ENCODE assay signal across 15 mouse cellular contexts in genomic region chr11:32018201-32018600, GRCm38 (mm10). TPM values are rescaled to one million over a fixed set of nuclear protein-coding genes. Genes with fewer than 3 reads are reported as not detected.
A peak's percentile ranks its signal among the peaks of the same experiment; 100 is the strongest.
DNase-seq lines count a peak whose midpoint lies in the region; ATAC-seq and TF ChIP-seq lines count a peak whose summit lies in the region.
"Had no signal": no experiment of that assay in that cellular context is flagged by ENCODE, and none has a peak within 500 bp of the region (broad histone marks: within the 10 kb centered on the region; RNA-seq: fewer than 3 reads in every experiment).

No protein-coding gene starts in this region.

- no peak overlapping the region for H3K9ac ChIP-seq in limb, embryonic 12.5 days (replicated peaks)
- 0 out of 2 replicates have a peak overlapping the region, but pooled peaks have one; percentile 20 for H3K9ac ChIP-seq in forebrain, embryonic 15.5 days (replicated peaks)
- no peak overlapping the region for H3K9ac ChIP-seq in midbrain, embryonic 15.5 days
- H3K9ac ChIP-seq: liver, embryonic 12.5 days had no signal

- H3K4me3 ChIP-seq in limb, embryonic 12.5 days (replicated peaks), result no peak overlapping the region
- no peak overlapping the region for H3K4me3 ChIP-seq in limb, embryonic 10.5 days
- H3K4me3 ChIP-seq in forebrain, embryonic 15.5 days, result no peak overlapping the region
- no peak overlapping the region for H3K4me3 ChIP-seq in midbrain, embryonic 15.5 days
- no peak overlapping the region for H3K4me3 ChIP-seq in cerebellum, adult 2 months (replicated peaks; ENCODE audit: insufficient read depth, low read depth, low read length)
- H3K4me3 ChIP-seq: liver, embryonic 12.5 days had no signal

- no peak for DNase-seq in limb, embryonic 10.5 days (ENCODE audit: low spot score)
- peak; percentile 59 for DNase-seq in c-Kit-positive CD71-positive TER-119-negative erythroid progenitor cells, embryonic 14.5 days (ENCODE audit: low read depth)
- DNase-seq in right cerebral cortex, postnatal 14 days, result no peak
- no peak for DNase-seq in cerebellum, adult 2 months
- DNase-seq in ovary, postnatal 14 days (ENCODE audit: low spot score), result no peak
- DNase-seq: adrenal gland, postnatal 14 days; heart, postnatal 10 days; kidney, adult 18-20 months; lung, postnatal 10 days had no signal

- H3K4me1 ChIP-seq in limb, embryonic 12.5 days (replicated peaks), result peaks cover 26% of the 10 kb centered on the region
- H3K4me1 ChIP-seq in limb, embryonic 10.5 days, result peaks cover 25% of the 10 kb centered on the region
- peaks cover 88% of the 10 kb centered on the region for H3K4me1 ChIP-seq in forebrain, embryonic 15.5 days
- H3K4me1 ChIP-seq in midbrain, embryonic 15.5 days, result peaks cover 87% of the 10 kb centered on the region
- 0 out of 2 replicates have a peak, but pooled peaks cover 5% of the 10 kb centered on the region for H3K4me1 ChIP-seq in cerebellum, adult 2 months (ENCODE audit: control insufficient read depth, insufficient read depth, low read length)
- H3K4me1 ChIP-seq: liver, embryonic 12.5 days had no signal

- peaks cover 3% of the 10 kb centered on the region; the same call in 1 of the 2 replicates for H3K27me3 ChIP-seq in limb, embryonic 12.5 days
- H3K27me3 ChIP-seq in limb, embryonic 10.5 days (ENCODE audit: low read depth, poor library complexity, severe bottlenecking), result 0 out of 2 replicates have a peak, but pooled peaks cover 7% of the 10 kb centered on the region
- H3K27me3 ChIP-seq in forebrain, embryonic 15.5 days, result no peaks in the 10 kb centered on the region
- no peaks in the 10 kb centered on the region for H3K27me3 ChIP-seq in midbrain, embryonic 15.5 days (replicated peaks)
- H3K27me3 ChIP-seq in cerebellum, adult 2 months (ENCODE audit: control insufficient read depth, insufficient read depth, low read length), result no peaks in the 10 kb centered on the region
- H3K27me3 ChIP-seq: CH12.LX; liver, embryonic 12.5 days had no signal

- peak; percentile 26; the same call in 1 of the 2 replicates for ATAC-seq in limb, embryonic 12.5 days (ENCODE audit: insufficient number of reproducible peaks, insufficient read depth, low FRiP score, low TSS enrichment, low read depth)
- 0 out of 2 replicates have a peak, but pooled peaks have one; percentile 18 for ATAC-seq in forebrain, embryonic 15.5 days (replicated peaks)
- 0 out of 2 replicates have a peak, but pooled peaks have one; percentile 21 for ATAC-seq in midbrain, embryonic 15.5 days (replicated peaks)
- ATAC-seq: liver, embryonic 12.5 days had no signal

- H3K27ac ChIP-seq in limb, embryonic 12.5 days, result no peak overlapping the region
- H3K27ac ChIP-seq in limb, embryonic 10.5 days, result no peak overlapping the region
- H3K27ac ChIP-seq in forebrain, embryonic 15.5 days (replicated peaks), result peak overlapping the region; percentile 95
- peak overlapping the region; percentile 67 for H3K27ac ChIP-seq in midbrain, embryonic 15.5 days
- no peak overlapping the region for H3K27ac ChIP-seq in cerebellum, adult 2 months (ENCODE audit: insufficient read depth, low read length)
- H3K27ac ChIP-seq: liver, embryonic 12.5 days had no signal

- TF ChIP-seq CTCF in cerebellum, adult 2 months (IDR thresholded peaks at IDR 0.05; ENCODE audit: borderline replicate concordance, insufficient read depth, low read depth, low read length), result no peak

- H3K4me2 ChIP-seq in limb, embryonic 12.5 days, result peak overlapping the region; percentile 1; the same call in 1 of the 2 replicates
- no peak overlapping the region for H3K4me2 ChIP-seq in forebrain, embryonic 15.5 days (replicated peaks)
- H3K4me2 ChIP-seq in midbrain, embryonic 15.5 days, result no peak overlapping the region
- H3K4me2 ChIP-seq: liver, embryonic 12.5 days had no signal

- WGBS in limb, embryonic 12.5 days, result 50% methylated on average over 4 of the region's 4 CpGs
- WGBS in limb, embryonic 10.5 days, result 63% methylated on average over 4 of the region's 4 CpGs
- 28% methylated on average over 4 of the region's 4 CpGs for WGBS in forebrain, embryonic 15.5 days
- 48% methylated on average over 4 of the region's 4 CpGs for WGBS in midbrain, embryonic 15.5 days
- 77% methylated on average over 4 of the region's 4 CpGs for WGBS in cerebellum, adult 2 months

- H3K36me3 ChIP-seq in limb, embryonic 12.5 days, result no peaks in the 10 kb centered on the region
- no peaks in the 10 kb centered on the region for H3K36me3 ChIP-seq in limb, embryonic 10.5 days
- peaks cover 45% of the 10 kb centered on the region for H3K36me3 ChIP-seq in forebrain, embryonic 15.5 days
- H3K36me3 ChIP-seq in midbrain, embryonic 15.5 days (replicated peaks), result no peaks in the 10 kb centered on the region
- H3K36me3 ChIP-seq: liver, embryonic 12.5 days had no signal

- H3K9me3 ChIP-seq in limb, embryonic 12.5 days, result no peaks in the 10 kb centered on the region
- H3K9me3 ChIP-seq in limb, embryonic 10.5 days (replicated peaks), result no peaks in the 10 kb centered on the region
- no peaks in the 10 kb centered on the region for H3K9me3 ChIP-seq in forebrain, embryonic 15.5 days
- H3K9me3 ChIP-seq in midbrain, embryonic 15.5 days, result no peaks in the 10 kb centered on the region
- H3K9me3 ChIP-seq: liver, embryonic 12.5 days had no signal

- TF ChIP-seq POLR2A in cerebellum, adult 2 months (IDR thresholded peaks at IDR 0.05; ENCODE audit: borderline replicate concordance, insufficient read depth, low read length), result no peak

RNA-seq across cellular contexts. Expression of gene Nsg2, which starts 17.9 kb away (rescaled TPM):
- polyA plus RNA-seq in limb, embryonic 12.5 days (2016; fragmentation: Nextera tagmentation; extraction: Ambion mirVana), result 6.7 and 7.2 TPM in 2 replicates
- 1.1 and 2.0 TPM in 2 replicates for polyA plus RNA-seq in limb, embryonic 10.5 days (2016; fragmentation: Nextera tagmentation; extraction: Ambion mirVana)
- 677 and 717 TPM in 2 replicates for polyA plus RNA-seq in forebrain, embryonic 15.5 days (2015; fragmentation: Nextera tagmentation; extraction: Ambion mirVana)
- 653 and 655 TPM in 2 replicates for polyA plus RNA-seq in midbrain, embryonic 15.5 days (2015; fragmentation: Nextera tagmentation; extraction: Ambion mirVana)
- polyA plus RNA-seq in cerebellum, adult 2 months (2012; rRNA removed), result 140 and 169 TPM in 2 replicates

RNA-seq across cellular contexts. Expression of gene 4930524B15Rik, which starts 52.8 kb away (rescaled TPM):
- polyA plus RNA-seq in limb, embryonic 12.5 days (2016; fragmentation: Nextera tagmentation; extraction: Ambion mirVana), result 0.14 TPM in 1 of 2 replicates, not detected in the other
- polyA plus RNA-seq in limb, embryonic 10.5 days (2016; fragmentation: Nextera tagmentation; extraction: Ambion mirVana), result 0.14 TPM in 1 of 2 replicates, not detected in the other
- 0.09 and 0.14 TPM in 2 replicates for polyA plus RNA-seq in forebrain, embryonic 15.5 days (2015; fragmentation: Nextera tagmentation; extraction: Ambion mirVana)
- 0.19 and 0.32 TPM in 2 replicates for polyA plus RNA-seq in midbrain, embryonic 15.5 days (2015; fragmentation: Nextera tagmentation; extraction: Ambion mirVana)
- 0.16 and 0.19 TPM in 2 replicates for polyA plus RNA-seq in cerebellum, adult 2 months (2012; rRNA removed)
- polyA plus RNA-seq: large intestine, adult 2 months; liver, embryonic 12.5 days had no signal

Comparison
In these comparisons a context has a peak if more than half of its experiments do, and no peak if none do; other contexts are left out.
1. H3K27ac ChIP-seq: peak in forebrain, embryonic 15.5 days (single experiment) and midbrain, embryonic 15.5 days (single experiment); none in limb, embryonic 12.5 days (single experiment), limb, embryonic 10.5 days (single experiment) and cerebellum, adult 2 months (single experiment).
2. RNA of gene Nsg2, which starts 17.9 kb away (polyA plus RNA-seq): 677 to 717 TPM in forebrain, embryonic 15.5 days, 653 to 655 TPM in midbrain, embryonic 15.5 days and 140 to 169 TPM in cerebellum, adult 2 months; 6.7 to 7.2 TPM in limb, embryonic 12.5 days and 1.1 to 2.0 TPM in limb, embryonic 10.5 days; every median in the first group is over 10 times any median in the second.
3. Peak in every context shown above with its lines, with median percentiles within 50 percentile points of each other: ATAC-seq.